Mouse (Mus musculus) stomach, adult 2 months (tissue): ENCODE data around the gene Serpinb7. TPM values are rescaled to one million over a fixed set of nuclear protein-coding genes. Genes with fewer than 3 reads are reported as not detected.

Experiments used
- polyA plus RNA-seq: library from polyadenylated mRNA; depleted of rRNA; stranded (reverse); fragments of >200 nt; gene quantifications from 2 replicates; pipeline ENCODE4 v1.2.3, GENCODE M21; 2012; rRNA removed

Serpinb7 gene
- polyA plus RNA-seq: 0.35 and 0.57 TPM in 2 replicates

DNA sequence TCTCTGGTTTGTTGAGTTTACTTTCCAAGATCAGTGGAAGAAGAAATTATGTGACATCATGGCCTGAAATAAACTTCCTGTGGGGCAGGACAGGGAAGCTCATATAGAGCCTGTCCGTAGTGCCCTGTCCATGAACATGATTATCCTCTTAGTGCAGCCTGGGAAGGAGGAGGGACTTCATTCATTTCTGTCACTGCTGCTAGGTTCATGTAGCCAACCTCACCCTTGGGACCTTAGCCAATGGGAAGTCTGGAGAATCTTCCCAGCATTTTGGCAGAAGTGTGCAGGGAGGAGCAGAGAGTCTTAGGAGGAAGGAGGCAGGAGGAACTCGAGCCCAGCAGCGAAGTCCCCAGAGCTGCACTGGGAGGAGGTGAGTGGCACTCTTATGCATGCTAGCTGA is at the start of gene Serpinb7:
Gene Serpinb7, plus strand, starts transcription at position 301 of the 400 bp plus-strand sequence.

GRCm38 (mm10) chr1:107360898-107361297 is 38.6 kb upstream of the Serpinb7 start, which contains the start of gene Serpinb11:
Serpinb11 (plus strand) TSS chr1:107361198.

Other genes starting within 250 kb of the Serpinb7 start
- gene Serpinb3b, start 121.3 kb upstream of the Serpinb7 start, polyA plus RNA-seq: 0.26 and 0.29 TPM in 2 replicates
- 0.11 and 0.30 TPM in 2 replicates for gene Serpinb3c, start 121.3 kb upstream of the Serpinb7 start, polyA plus RNA-seq
- gene Serpinb11, start 38.5 kb upstream of the Serpinb7 start, polyA plus RNA-seq: 0.19 and 0.27 TPM in 2 replicates
- 1.4 and 2.4 TPM in 2 replicates for gene Serpinb2, start 111.8 kb downstream of the Serpinb7 start, polyA plus RNA-seq
- 1.4 and 2.7 TPM in 2 replicates for gene Serpinb8, start 190.4 kb downstream of the Serpinb7 start, polyA plus RNA-seq